Mouse (Mus musculus): Measurements from ENCODE around the gene Dyrk1a. TPM values are rescaled to one million over a fixed set of nuclear protein-coding genes. Genes with fewer than 3 reads are reported as not detected.

Gene Dyrk1a
- polyA plus RNA-seq, 1 experiment from 2014 or later = 11.3 TPM

- Histone ChIP-seq H3K9me3 (ENCODE audit: control insufficient read depth, low read length) (no peaks in the 10 kb centered on the region), H3K27ac (ENCODE audit: low read depth, low read length) (no peak overlapping the region), H3K36me3 (ENCODE audit: control insufficient read depth, insufficient read depth, low read length) (no peaks in the 10 kb centered on the region), H3K4me2 (no peak overlapping the region), H3K4me1 (ENCODE audit: control insufficient read depth, insufficient read depth, low read length) (no peaks in the 10 kb centered on the region), H3K4me3 (ENCODE audit: low read depth, low read length) (no peak overlapping the region), H3K9ac (ENCODE audit: low read length) (no peak overlapping the region), H3K27me3 (ENCODE audit: control insufficient read depth, insufficient read depth, low read length) (no peaks in the 10 kb centered on the region)
- DNase-seq (ENCODE audit: low spot score, missing footprints) (no peak), ATAC-seq (ENCODE audit: low FRiP score) (no peak)
- WGBS = 84% methylated on average over 8 of the region's 8 CpGs
Measured at GRCm38 (mm10) chr16:94736462-94737358, 166.9 kb downstream of the Dyrk1a start.

- DNase-seq (ENCODE audit: low spot score, missing footprints) (no peak), ATAC-seq (ENCODE audit: low FRiP score) (no peak)
- WGBS = 93% methylated on average over 1 of the region's 1 CpGs
- Histone ChIP-seq H3K4me2 (no peak overlapping the region), H3K36me3 (ENCODE audit: control insufficient read depth, insufficient read depth, low read length) (no peaks in the 10 kb centered on the region), H3K27ac (ENCODE audit: low read depth, low read length) (no peak overlapping the region), H3K27me3 (ENCODE audit: control insufficient read depth, insufficient read depth, low read length) (no peaks in the 10 kb centered on the region), H3K9ac (ENCODE audit: low read length) (no peak overlapping the region), H3K9me3 (ENCODE audit: control insufficient read depth, low read length) (no peaks in the 10 kb centered on the region), H3K4me3 (ENCODE audit: low read depth, low read length) (no peak overlapping the region), H3K4me1 (ENCODE audit: control insufficient read depth, insufficient read depth, low read length) (no peaks in the 10 kb centered on the region)
Measured at GRCm38 (mm10) chr16:94737359-94737687, 167.5 kb downstream of the Dyrk1a start.

- no peaks in the 10 kb centered on the region for H3K36me3 ChIP-seq (ENCODE audit: control insufficient read depth, insufficient read depth, low read length)
- WGBS = 4% methylated on average over 11 of the region's 11 CpGs
- H3K9me3 ChIP-seq (ENCODE audit: control insufficient read depth, low read length) = no peaks in the 10 kb centered on the region
- peaks cover 3% of the 10 kb centered on the region; the same call in 1 of the 2 replicates for H3K4me1 ChIP-seq (ENCODE audit: control insufficient read depth, insufficient read depth, low read length)
- ATAC-seq (ENCODE audit: low FRiP score) (no peak), DNase-seq (ENCODE audit: low spot score, missing footprints) (peak; percentile 88)
- no peak overlapping the region for H3K27ac ChIP-seq (ENCODE audit: low read depth, low read length)
- no peaks in the 10 kb centered on the region for H3K27me3 ChIP-seq (ENCODE audit: control insufficient read depth, insufficient read depth, low read length)
- peak overlapping the region; percentile 38 for H3K4me2 ChIP-seq
- H3K4me3 ChIP-seq (ENCODE audit: low read depth, low read length) = no peak overlapping the region
- peak overlapping the region; percentile 27; the same call in 1 of the 2 replicates for H3K9ac ChIP-seq (ENCODE audit: low read length)
Measured at GRCm38 (mm10) chr16:94743853-94744501, 174.2 kb downstream of the Dyrk1a start.

DNA sequence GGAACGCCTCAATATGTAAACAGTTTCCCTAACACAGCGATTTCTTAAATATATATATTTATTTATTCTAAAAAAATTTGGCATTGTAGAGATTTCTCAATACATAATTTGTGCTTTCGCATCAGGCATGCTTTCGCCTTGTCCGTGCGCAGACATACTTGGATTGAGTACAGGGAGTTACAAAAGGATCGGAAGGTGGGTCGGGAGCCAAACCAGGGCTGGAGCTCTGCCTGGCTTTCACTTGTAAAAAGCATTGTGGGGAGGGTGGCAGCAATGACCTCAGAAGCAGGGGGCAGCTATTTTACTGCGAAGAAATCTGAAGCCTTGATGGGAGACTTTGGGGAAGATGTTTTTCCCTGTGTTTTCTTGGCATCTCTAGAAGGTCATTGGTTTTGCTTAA, 175.2 kb downstream of the Dyrk1a start:
- no peak overlapping the region for H3K4me3 ChIP-seq (ENCODE audit: low read depth, low read length)
- no peaks in the 10 kb centered on the region for H3K9me3 ChIP-seq (ENCODE audit: control insufficient read depth, low read length)
- ATAC-seq (ENCODE audit: low FRiP score) (no peak), DNase-seq (ENCODE audit: low spot score, missing footprints) (no peak)
- H3K9ac ChIP-seq (ENCODE audit: low read length) = no peak overlapping the region
- 82% methylated on average over 9 of the region's 9 CpGs for WGBS
- no peak overlapping the region for H3K27ac ChIP-seq (ENCODE audit: low read depth, low read length)
- H3K27me3 ChIP-seq (ENCODE audit: control insufficient read depth, insufficient read depth, low read length) = no peaks in the 10 kb centered on the region
- H3K4me1 ChIP-seq (ENCODE audit: control insufficient read depth, insufficient read depth, low read length) = peaks cover 3% of the 10 kb centered on the region; the same call in 1 of the 2 replicates
- no peak overlapping the region for H3K4me2 ChIP-seq
- no peaks in the 10 kb centered on the region for H3K36me3 ChIP-seq (ENCODE audit: control insufficient read depth, insufficient read depth, low read length)

Other genes with a start within 250 kb of the Dyrk1a start
- 5.3 and 6.0 TPM in 2 replicates for gene Ripply3, start 241.6 kb upstream of the Dyrk1a start, polyA plus RNA-seq (2014; fragmentation: Nextera tagmentation; extraction: Ambion mirVana)
- 489 and 614 TPM in 2 replicates for gene Ttc3, start 199.4 kb upstream of the Dyrk1a start, polyA plus RNA-seq (2014; fragmentation: Nextera tagmentation; extraction: Ambion mirVana)
- gene Pigp, start 198.2 kb upstream of the Dyrk1a start, polyA plus RNA-seq (2014; fragmentation: Nextera tagmentation; extraction: Ambion mirVana) = 93.9 and 96.3 TPM in 2 replicates
- 60.0 and 60.4 TPM in 2 replicates for gene Vps26c, start 43.2 kb upstream of the Dyrk1a start, polyA plus RNA-seq (2014; fragmentation: Nextera tagmentation; extraction: Ambion mirVana)